8 mouse cellular contexts compared by ENCODE assay signal in the genomic region with DNA sequence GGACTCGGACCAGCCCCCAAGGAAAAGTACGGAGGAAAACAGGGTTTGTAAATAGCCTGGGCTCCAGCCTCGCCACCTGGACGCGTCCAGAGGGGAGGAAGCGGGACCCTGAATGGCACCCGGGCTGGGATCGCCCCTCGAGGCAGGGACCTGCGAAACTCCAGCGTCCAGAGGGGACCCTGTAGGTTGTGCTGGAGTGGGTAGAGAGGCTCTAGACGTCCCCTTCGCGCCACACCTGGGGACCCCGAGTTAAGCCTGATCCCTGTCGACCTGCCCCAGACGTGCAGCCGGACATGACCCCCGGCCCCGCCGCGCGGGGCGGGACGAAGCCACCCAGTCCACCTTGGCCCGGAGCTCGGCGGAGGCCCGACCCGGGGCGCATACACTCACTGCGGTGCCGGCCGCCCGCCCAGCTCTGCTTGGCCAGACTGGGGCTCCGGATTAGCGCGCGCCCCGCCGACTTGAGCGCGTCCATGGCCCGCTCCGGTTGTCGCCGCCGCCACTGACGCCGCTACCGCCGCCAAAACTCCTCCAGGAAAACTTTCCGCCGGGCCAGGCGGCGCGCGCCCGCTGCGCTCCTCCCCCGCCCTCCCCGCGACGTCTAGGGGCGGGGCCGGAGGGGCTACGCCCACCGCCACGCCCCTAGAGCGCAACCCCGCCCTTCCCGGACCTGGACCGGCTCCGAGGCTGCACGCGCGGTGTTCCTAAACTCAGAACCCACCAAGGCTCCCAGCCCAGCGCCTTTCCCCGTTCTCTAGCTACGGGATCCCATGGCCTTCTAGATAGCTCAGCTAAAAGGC. TPM values are rescaled to one million over a fixed set of nuclear protein-coding genes. Genes with fewer than 3 reads are reported as not detected.
A peak's percentile ranks its signal among the peaks of the same experiment; 100 is the strongest.
DNase-seq lines count a peak whose midpoint lies in the region.

A gene (minus strand): TSS at position 599 of the 800 bp plus-strand sequence.

- H3K27me3 ChIP-seq in forebrain, embryonic 10.5 days (ENCODE audit: poor library complexity, severe bottlenecking), result peaks cover 60% of the 10 kb centered on the region

- WGBS in forebrain, embryonic 10.5 days, result under 1% methylated on average over 80 of the region's 80 CpGs

- peak within 1 kb of the TSS; percentile 90 for H3K4me3 ChIP-seq in forebrain, embryonic 10.5 days

- no peaks in the 10 kb centered on the region for H3K9me3 ChIP-seq in forebrain, embryonic 10.5 days

- H3K36me3 ChIP-seq in forebrain, embryonic 10.5 days (replicated peaks), result no peaks in the 10 kb centered on the region

- DNase-seq in ES-CJ7 (ENCODE audit: low read depth, low spot score), result peak; percentile 63
- peak; percentile 76 for DNase-seq in brain, adult 2 months (ENCODE audit: low read depth, low spot score)
- peak; percentile 72 for DNase-seq in forebrain, embryonic 10.5 days (ENCODE audit: extremely low spot score, low spot score)
- DNase-seq in heart, postnatal 10 days, result peak; percentile 88 to 91
- peak; percentile 88 to 92 for DNase-seq in kidney, postnatal 4 days
- peak; percentile 89 for DNase-seq in lung, postnatal 4 days
- DNase-seq in retina, postnatal 1 day, result peak; percentile 80
- DNase-seq in urinary bladder, postnatal 10 days (ENCODE audit: low spot score), result peak; percentile 43

- H3K27ac ChIP-seq in forebrain, embryonic 10.5 days, result peak within 1 kb of the TSS; percentile 87

- intact Hi-C loops in heart, postnatal 10 days (cut with DNase I), result no loop called here

- H3K4me1 ChIP-seq in forebrain, embryonic 10.5 days, result peaks cover 56% of the 10 kb centered on the region

RNA-seq across cellular contexts. Expression of the gene that starts here (rescaled TPM):
- polyA plus RNA-seq in forebrain, embryonic 10.5 days (2016; fragmentation: Nextera tagmentation; extraction: Ambion mirVana), result 9.6 and 11.8 TPM in 2 replicates
- 10 to 100 TPM; 21.8 to 24.3 TPM for total RNA-seq in heart, postnatal 10 days (2021)

Comparison
In these comparisons a context has a peak if more than half of its experiments do, and no peak if none do; other contexts are left out.
1. Peak in every context shown above with its lines: DNase-seq, H3K4me3 ChIP-seq and H3K27ac ChIP-seq.